Mouse (Mus musculus): ENCODE measurements around the gene Castor2. TPM values are rescaled to one million over a fixed set of nuclear protein-coding genes. Genes with fewer than 3 reads are reported as not detected.

Gene Castor2
- 10.4 TPM for polyA plus RNA-seq (2017; shearing (Covaris generic))

GRCm38 (mm10) chr5:134099496-134100211 lies at the start of gene Castor2:
Gene Castor2 (plus strand): TSS chr5:134099711.

GRCm38 (mm10) chr5:134176169-134176881 lies 76.8 kb downstream of the Castor2 start, which contains the start of gene Rcc1l:
Gene Rcc1l (minus strand): TSS chr5:134176774.

GRCm38 (mm10) chr5:134183880-134184808 lies 84.6 kb downstream of the Castor2 start, which contains the start of gene Gtf2ird2:
Gene Gtf2ird2 (plus strand): TSS chr5:134184019.

Other genes starting within 250 kb of the Castor2 start
- 2.1 TPM for gene Rcc1l, start 77.1 kb downstream of the Castor2 start, polyA plus RNA-seq (2017; shearing (Covaris generic))
- gene Gtf2ird2, start 84.3 kb downstream of the Castor2 start, polyA plus RNA-seq (2017; shearing (Covaris generic)): 5.6 TPM
- 6.9 TPM for gene Ncf1, start 129.9 kb downstream of the Castor2 start, polyA plus RNA-seq (2017; shearing (Covaris generic))
- gene Gtf2i, start 215.0 kb downstream of the Castor2 start, polyA plus RNA-seq (2017; shearing (Covaris generic)): 144 TPM